Mouse (Mus musculus): ENCODE measurements around the gene Pcnx2.

Gene Pcnx2

GRCm38 (mm10) chr8:125755896-125756295, 142.2 kb downstream of the Pcnx2 start:
- DNase-seq: peak; percentile 68 to 69

GRCm38 (mm10) chr8:125750846-125751245, 147.3 kb downstream of the Pcnx2 start:
- DNase-seq: no peak

- no peak for DNase-seq
Observed at GRCm38 (mm10) chr8:125747390-125747789, 150.7 kb downstream of the Pcnx2 start.

- no peak for DNase-seq
Observed at GRCm38 (mm10) chr8:125744914-125745576, 153.1 kb downstream of the Pcnx2 start.

GRCm38 (mm10) chr8:125742406-125742805, 155.7 kb downstream of the Pcnx2 start:
- peak; percentile 55 to 57 for DNase-seq

GRCm38 (mm10) chr8:125741855-125742254, 156.3 kb downstream of the Pcnx2 start:
- DNase-seq: no peak

GRCm38 (mm10) chr8:125741377-125741776, 156.7 kb downstream of the Pcnx2 start:
- no peak for DNase-seq

- no peak for DNase-seq
Observed at GRCm38 (mm10) chr8:125740655-125741054, 157.5 kb downstream of the Pcnx2 start.

GRCm38 (mm10) chr8:125738956-125739355, 159.2 kb downstream of the Pcnx2 start:
- DNase-seq: no peak

- peak; percentile 95 to 97 for DNase-seq
Observed at GRCm38 (mm10) chr8:125733964-125734956, 163.9 kb downstream of the Pcnx2 start.

GRCm38 (mm10) chr8:125729746-125730145, 168.4 kb downstream of the Pcnx2 start, which contains the start of gene Ntpcr:
Ntpcr (plus strand) TSS chr8:125729963.
- DNase-seq: no peak

- no peak for DNase-seq
Observed at GRCm38 (mm10) chr8:125727797-125728196, 170.3 kb downstream of the Pcnx2 start.

GRCm38 (mm10) chr8:125726986-125727385, 171.1 kb downstream of the Pcnx2 start:
- no peak for DNase-seq

- no peak for DNase-seq
Observed at GRCm38 (mm10) chr8:125726143-125726542, 172.0 kb downstream of the Pcnx2 start.

GRCm38 (mm10) chr8:125725037-125725820, 172.9 kb downstream of the Pcnx2 start:
- DNase-seq: no peak

GRCm38 (mm10) chr8:125723437-125723836, 174.7 kb downstream of the Pcnx2 start:
- no peak for DNase-seq

GRCm38 (mm10) chr8:125722675-125723074, 175.4 kb downstream of the Pcnx2 start:
- no peak for DNase-seq

- DNase-seq: no peak
Observed at GRCm38 (mm10) chr8:125718914-125719313, 179.2 kb downstream of the Pcnx2 start.

- no peak for DNase-seq
Observed at GRCm38 (mm10) chr8:125716613-125717012, 181.5 kb downstream of the Pcnx2 start.

- peak in 1 of 2 experiments; percentile 35 for DNase-seq
Observed at GRCm38 (mm10) chr8:125716211-125716610, 181.9 kb downstream of the Pcnx2 start.

GRCm38 (mm10) chr8:125711514-125711913, 186.6 kb downstream of the Pcnx2 start:
- DNase-seq: no peak

GRCm38 (mm10) chr8:125709171-125709570, 188.9 kb downstream of the Pcnx2 start:
- no peak for DNase-seq

GRCm38 (mm10) chr8:125705816-125706215, 192.3 kb downstream of the Pcnx2 start:
- no peak for DNase-seq

All from cerebellum, postnatal 14 days (tissue).